Mouse (Mus musculus) testis, adult 2 months (tissue): Measurements from ENCODE around the gene Neurog3.

Experiments
- CTCF ChIP-seq: fragments of 200-500 bp; IDR thresholded peaks from 2 replicates; pipeline ENCODE4 v1.5.1; 2012; ENCODE audit warnings: low read depth, mild to moderate bottlenecking, inconsistent platforms, low read length, moderate library complexity; ENCODE audit not compliant: control insufficient read depth, insufficient read depth, insufficient replicate concordance
- POLR2A ChIP-seq: fragments of 200-500 bp; IDR thresholded peaks from 2 replicates; pipeline ENCODE4 v1.6.1; 2012; ENCODE audit warnings: low read depth, mild to moderate bottlenecking, inconsistent platforms, low read length, moderate library complexity; ENCODE audit not compliant: control insufficient read depth

GRCm38 (mm10) chr10:62094401-62094800 lies 38.5 kb upstream of the Neurog3 start:
- TF ChIP-seq POLR2A (no peak), CTCF (no peak)
